8 mouse cellular contexts compared by ENCODE assay signal in genomic region chr1:120654950-120655396, GRCm38 (mm10). TPM values are rescaled to one million over a fixed set of nuclear protein-coding genes. Genes with fewer than 3 reads are reported as not detected.
A peak's percentile ranks its signal among the peaks of the same experiment; 100 is the strongest.
DNase-seq lines count a peak whose midpoint lies in the region; ATAC-seq lines count a peak whose summit lies in the region.
"Had no signal": no experiment of that assay in that cellular context is flagged by ENCODE, and none has a peak within 500 bp of the region (broad histone marks: within the 10 kb centered on the region; RNA-seq: fewer than 3 reads in every experiment).

No protein-coding gene starts in this region.

- no peaks in the 10 kb centered on the region for H3K4me1 ChIP-seq in intestine, embryonic 15.5 days (replicated peaks)

- no peaks in the 10 kb centered on the region for H3K36me3 ChIP-seq in intestine, embryonic 15.5 days

- peak; percentile 92 for ATAC-seq in intestine, embryonic 15.5 days
- no peak for ATAC-seq in megakaryocyte-erythroid progenitor cell, adult 5-6 weeks (replicated peaks; ENCODE audit: low FRiP score, low TSS enrichment, poor library complexity, severe bottlenecking)

- no peak overlapping the region for H3K4me3 ChIP-seq in intestine, embryonic 15.5 days (replicated peaks)

- H3K27me3 ChIP-seq in intestine, embryonic 15.5 days (replicated peaks): no peaks in the 10 kb centered on the region

- H3K27ac ChIP-seq in intestine, embryonic 15.5 days: no peak overlapping the region

- H3K4me2 ChIP-seq in intestine, embryonic 15.5 days (replicated peaks): no peak overlapping the region

- DNase-seq in testis, postnatal 14 days (ENCODE audit: low spot score): peak; percentile 4
- no peak for DNase-seq in testis, postnatal 10 days (ENCODE audit: low spot score)
- DNase-seq in layer of hippocampus, adult 9-11 months: peak; percentile 37
- peak; percentile 51 for DNase-seq in right cerebral cortex, postnatal 4 days
- no peak for DNase-seq in T-cell, adult 2 months (ENCODE audit: low spot score)

- no peaks in the 10 kb centered on the region for H3K9me3 ChIP-seq in intestine, embryonic 15.5 days

- 45% methylated on average over 7 of the region's 7 CpGs for WGBS in intestine, embryonic 15.5 days

- H3K9ac ChIP-seq in intestine, embryonic 15.5 days: no peak overlapping the region

RNA-seq across cellular contexts. Expression of gene En1, which starts 52.8 kb away (rescaled TPM):
- not detected in 2 replicates for polyA plus RNA-seq in intestine, embryonic 15.5 days (2015; fragmentation: Nextera tagmentation; extraction: Ambion mirVana)
- not detected in 2 replicates for total RNA-seq in megakaryocyte-erythroid progenitor cell, adult 5-6 weeks (2014; fragmentation: Nextera tagmentation)
- not detected in 2 replicates for total RNA-seq in megakaryocyte-erythroid progenitor cell, adult 5-6 weeks (2017)
- polyA plus RNA-seq: heart, embryonic 14.5 days had no signal

Comparison
In these comparisons a context has a peak if more than half of its experiments do, and no peak if none do; other contexts are left out.
1. DNase-seq: peak in testis, postnatal 14 days (single experiment), layer of hippocampus, adult 9-11 months (single experiment) and right cerebral cortex, postnatal 4 days (single experiment); none in testis, postnatal 10 days (single experiment) and T-cell, adult 2 months (single experiment).